Mouse (Mus musculus) left cerebral cortex, adult 18-20 months (tissue): ENCODE measurements around the gene Dmpk. TPM values are rescaled to one million over a fixed set of nuclear protein-coding genes. Genes with fewer than 3 reads are reported as not detected.
A peak's percentile ranks its signal among the peaks of the same experiment; 100 is the strongest.

Experiments used
- DNase-seq, 2 experiments: peaks; one replicate each; pipeline ENCODE4 v3.0.0; 2021 to 2022; ENCODE audit warnings: low spot score in 2 of 2, mixed read lengths in 1 of 2
- total RNA-seq, 2 experiments: library from RNA; stranded (reverse); gene quantifications; 2 replicates each; pipeline ENCODE4 v1.2.3; 2021

Gene Dmpk
- total RNA-seq, 2 experiments from 2014 or later = 26.6 to 32.0 TPM

- peak in 1 of 2 experiments; percentile 43 for DNase-seq
These were observed 11.4 kb downstream of the Dmpk start for GRCm38 (mm10) chr7:19094826-19095750.

GRCm38 (mm10) chr7:19095751-19096110 lies 12.1 kb downstream of the Dmpk start:
- no peak for DNase-seq

GRCm38 (mm10) chr7:19096421-19096976 lies 12.8 kb downstream of the Dmpk start:
- DNase-seq = no peak

DNA sequence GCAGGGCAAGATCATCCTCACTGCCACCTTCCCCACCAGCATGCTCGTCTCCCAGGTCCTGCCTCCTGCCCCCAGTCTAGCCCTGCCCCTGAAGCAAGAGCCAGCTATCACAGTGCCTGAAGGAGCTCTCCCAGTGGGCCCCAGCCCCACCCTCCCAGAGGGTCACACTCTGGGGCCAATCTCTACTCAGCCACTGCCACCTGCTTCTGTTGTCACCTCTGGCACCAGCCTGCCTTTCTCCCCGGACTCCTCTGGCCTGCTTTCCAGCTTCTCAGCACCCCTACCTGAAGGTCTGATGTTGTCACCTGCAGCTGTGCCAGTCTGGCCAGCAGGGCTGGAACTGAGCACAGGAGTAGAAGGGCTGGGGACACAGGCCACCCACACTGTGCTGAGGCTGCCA lies 13.6 kb downstream of the Dmpk start:
- no peak for DNase-seq

DNA sequence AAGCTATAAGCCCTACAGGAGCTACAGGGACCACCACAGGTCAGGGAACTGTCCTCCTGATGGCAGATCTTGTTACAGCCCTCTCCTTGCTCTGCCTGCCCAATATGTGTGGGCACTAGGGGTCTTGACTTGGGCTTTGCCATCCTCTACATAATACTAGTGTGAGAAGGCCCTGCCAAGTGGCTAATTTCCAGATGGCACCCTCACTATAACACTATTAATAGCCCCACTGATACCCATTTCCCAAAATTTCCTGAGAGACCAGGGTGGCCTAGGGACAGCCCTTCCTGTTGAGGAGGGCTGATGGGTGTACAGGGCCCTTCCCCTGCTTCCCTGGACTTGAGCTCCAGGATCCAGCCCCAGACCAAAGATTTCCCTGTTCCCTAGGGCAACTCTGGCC lies 14.2 kb downstream of the Dmpk start:
- DNase-seq = no peak

GRCm38 (mm10) chr7:19098811-19099210 lies 15.2 kb downstream of the Dmpk start:
- no peak for DNase-seq

DNA sequence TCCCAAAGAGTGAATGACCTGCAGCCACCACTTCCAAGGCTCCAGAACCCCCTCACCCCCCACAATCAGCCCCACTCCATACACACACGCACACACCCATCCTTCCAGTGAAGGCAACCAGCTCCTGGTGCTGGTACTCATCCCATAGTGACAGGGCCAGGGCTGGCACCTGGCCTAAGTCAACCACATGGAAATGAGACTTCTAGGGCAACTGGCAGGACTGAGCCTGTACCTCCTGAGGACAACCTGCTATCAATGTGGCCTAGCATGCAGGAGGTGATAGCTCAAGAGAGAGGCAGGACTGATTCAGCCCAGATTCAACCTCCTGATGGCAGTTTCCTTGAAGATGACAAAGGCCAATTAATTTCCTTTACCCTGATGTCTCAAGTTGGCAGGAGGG lies 16.6 kb downstream of the Dmpk start:
- DNase-seq = no peak

- no peak for DNase-seq
These were observed 20.1 kb downstream of the Dmpk start for GRCm38 (mm10) chr7:19103741-19104140.

- no peak for DNase-seq
These were observed 20.8 kb downstream of the Dmpk start for GRCm38 (mm10) chr7:19104486-19104885.

- no peak for DNase-seq
These were observed 23.8 kb downstream of the Dmpk start for GRCm38 (mm10) chr7:19107436-19107835.

DNA sequence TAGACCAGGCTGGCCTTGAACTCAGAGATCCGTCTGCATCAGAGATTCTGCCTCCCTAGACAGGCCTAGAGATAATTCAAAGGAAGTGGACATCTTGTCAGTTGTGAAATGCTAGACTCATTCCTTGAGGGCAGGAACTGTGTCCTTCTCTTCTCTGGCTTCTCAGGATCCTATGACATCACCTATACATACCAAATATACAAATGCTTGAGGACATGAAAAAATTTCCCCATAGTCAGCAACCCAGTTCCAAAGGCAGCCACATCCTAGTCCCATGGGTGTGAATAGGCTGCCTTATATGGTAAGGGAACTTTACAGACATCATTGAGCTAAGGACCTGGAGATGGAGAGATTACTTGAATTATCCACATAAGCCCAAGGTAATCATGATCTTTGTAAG lies 25.9 kb downstream of the Dmpk start:
- no peak for DNase-seq

GRCm38 (mm10) chr7:19118028-19118771 lies 34.6 kb downstream of the Dmpk start, which contains the start of gene Gm4969:
Gene Gm4969 (minus strand): TSS chr7:19118368.
- peak; percentile 34 to 37 for DNase-seq

- DNase-seq = no peak
These were observed 35.4 kb downstream of the Dmpk start for GRCm38 (mm10) chr7:19119083-19119482.

GRCm38 (mm10) chr7:19119631-19120429 lies 36.2 kb downstream of the Dmpk start, which contains the start of gene Fbxo46:
Gene Fbxo46 (plus strand): TSS chr7:19119859.
- peak; percentile 90 to 94 for DNase-seq

GRCm38 (mm10) chr7:19121686-19122085 lies 38.0 kb downstream of the Dmpk start:
- no peak for DNase-seq

- no peak for DNase-seq
These were observed 41.1 kb downstream of the Dmpk start for GRCm38 (mm10) chr7:19124713-19125112.

GRCm38 (mm10) chr7:19127744-19128143 lies 44.1 kb downstream of the Dmpk start:
- DNase-seq = no peak

DNA sequence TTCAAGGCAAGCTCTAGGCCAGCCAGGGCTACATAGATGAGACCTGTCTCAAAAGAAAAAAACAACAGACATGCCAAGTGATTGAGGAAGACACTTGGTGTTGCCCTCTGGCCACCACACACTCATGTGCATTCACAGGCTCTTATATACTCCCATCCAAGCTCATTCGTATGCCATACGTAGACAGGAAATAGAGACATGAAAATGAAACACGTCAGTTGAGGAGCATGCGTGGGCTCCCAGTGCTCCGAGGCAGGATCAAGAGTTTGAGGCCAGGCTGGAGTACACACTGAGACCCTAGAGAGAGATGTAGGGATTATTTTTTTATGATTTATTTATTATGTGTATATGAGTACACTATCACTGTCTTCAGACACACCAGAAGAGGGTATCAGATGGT lies 45.7 kb downstream of the Dmpk start:
- DNase-seq = no peak

GRCm38 (mm10) chr7:19130657-19131056 lies 47.0 kb downstream of the Dmpk start:
- no peak for DNase-seq

DNA sequence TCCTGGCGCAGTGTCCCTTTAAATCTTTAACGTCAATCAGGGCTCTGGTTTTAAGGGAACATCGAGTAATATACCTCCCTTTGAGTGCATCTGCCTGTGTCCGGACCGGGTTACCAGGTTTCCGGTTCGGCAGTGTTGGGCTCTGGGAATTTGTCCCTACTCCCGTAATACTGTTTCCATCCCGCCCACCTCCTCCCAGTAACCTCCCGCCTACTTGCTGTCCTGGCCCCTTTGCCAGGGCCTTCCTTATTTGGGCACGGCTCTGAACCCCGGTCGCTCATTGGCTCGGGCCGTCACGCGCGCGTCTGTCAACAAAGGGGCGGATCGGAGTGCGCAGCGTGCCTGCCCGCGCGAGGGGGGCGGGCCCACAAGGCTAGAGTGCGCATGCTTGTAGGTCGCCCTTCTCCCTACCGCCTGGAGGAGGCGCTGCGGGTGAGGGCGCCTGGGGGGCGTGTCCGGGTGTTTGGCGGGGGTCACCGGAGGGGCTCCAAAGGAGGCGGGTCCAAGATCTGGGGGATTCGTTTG lies 47.7 kb downstream of the Dmpk start:
- peak; percentile 94 to 97 for DNase-seq

GRCm38 (mm10) chr7:19136168-19136567 lies 52.5 kb downstream of the Dmpk start:
- DNase-seq = no peak
